Mouse (Mus musculus): ENCODE data around the gene Dnah14. TPM values are rescaled to one million over a fixed set of nuclear protein-coding genes. Genes with fewer than 3 reads are reported as not detected.

Gene Dnah14
- total and polyA plus RNA-seq, 3 experiments, result 0.03 to 0.98 (median 0.74) TPM

DNA sequence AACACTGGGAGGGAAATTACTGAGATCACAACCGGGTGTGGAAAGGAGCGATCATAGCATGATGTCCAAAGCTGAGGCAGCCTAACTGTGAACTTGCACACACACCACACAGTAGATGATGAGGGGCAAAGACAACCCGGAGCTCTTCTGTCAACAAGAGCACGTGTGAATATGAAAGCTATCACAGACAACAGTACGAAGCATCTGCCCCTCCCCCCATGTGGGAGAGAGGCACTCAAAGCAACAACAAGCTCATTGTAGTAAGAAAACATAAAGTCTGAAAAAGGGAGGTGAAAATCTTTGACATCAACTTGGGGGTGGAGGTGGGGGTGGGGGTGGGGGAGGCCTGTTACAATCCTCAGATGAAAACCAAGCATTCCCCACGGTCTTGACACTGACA, 256.8 kb downstream of the Dnah14 start:
- Histone ChIP-seq H3K4me3 (replicated peaks in 1 of 3; ENCODE audit: low read depth in 2 of 3, low read length in 2 of 3, poor library complexity in 1 of 3) (no peak overlapping the region), H3K9ac (ENCODE audit: insufficient read depth, low read depth) (no peak overlapping the region), H3K27me3 (replicated peaks) (no peaks in the 10 kb centered on the region), H3K36me3 (replicated peaks in 1 of 2; ENCODE audit: control insufficient read depth in 1 of 2, insufficient read depth in 1 of 2, low read length in 1 of 2) (peaks cover 75 to 85% of the 10 kb centered on the region in 2 experiments), H3K27ac (ENCODE audit: insufficient read depth, low read depth) (no peak overlapping the region), H3K79me2 (replicated peaks; ENCODE audit: control insufficient read depth, extremely low read depth, insufficient read depth, poor library complexity, severe bottlenecking) (peaks cover 39% of the 10 kb centered on the region), H3K9me3 (replicated peaks; ENCODE audit: low read length) (no peaks in the 10 kb centered on the region), H3K4me2 (ENCODE audit: insufficient read depth, low read depth, poor library complexity, severe bottlenecking) (no peak overlapping the region), H3K4me1 (ENCODE audit: control insufficient read depth in 1 of 2, insufficient read depth in 2 of 2) (peaks cover 0 to 3% of the 10 kb centered on the region in 2 experiments; a peak in 1 of 4 replicates)
- dilution Hi-C loops (cut with MboI; ENCODE audit: extremely low pct_ligation_motif_present, extremely low pct_unique_long_range_greater_than_20kb, low sequenced_read_pairs) (no loop called here), in situ Hi-C loops (cut with MboI; ENCODE audit: low pct_ligation_motif_present, low pct_unique_long_range_greater_than_20kb, low sequenced_read_pairs) (no loop called here)
- TF ChIP-seq TCF12 (IDR thresholded peaks at IDR 0.05; ENCODE audit: low read depth, low read length) (no peak), NELFE (IDR thresholded peaks at IDR 0.05; ENCODE audit: low read depth, low read length) (no peak), HCFC1 (IDR thresholded peaks at IDR 0.05; ENCODE audit: low read depth, low read length) (no peak), MAFK (IDR thresholded peaks at IDR 0.05; ENCODE audit: insufficient replicate concordance, low read length) (no peak), BHLHE40 (IDR thresholded peaks at IDR 0.05; ENCODE audit: low read depth, low read length) (no peak), RCOR1 (conservative IDR thresholded peaks at IDR 0.05; ENCODE audit: low read depth, low read length) (no peak), POLR2AphosphoS2 (IDR thresholded peaks at IDR 0.05; ENCODE audit: low read depth, low read length) (no peak), USF2 (conservative IDR thresholded peaks at IDR 0.05; ENCODE audit: low read depth, low read length) (no peak)
- no peak for DNase-seq (ENCODE audit: extremely low read depth)

GRCm38 (mm10) chr1:181838111-181838510, 261.8 kb downstream of the Dnah14 start:
- Histone ChIP-seq H3K4me2 (ENCODE audit: insufficient read depth, low read depth, poor library complexity, severe bottlenecking) (no peak overlapping the region), H3K27me3 (replicated peaks) (no peaks in the 10 kb centered on the region), H3K4me1 (ENCODE audit: control insufficient read depth in 1 of 2, insufficient read depth in 2 of 2) (peaks cover 4 to 26% of the 10 kb centered on the region in 2 experiments; a peak in 3 of 4 replicates), H3K4me3 (replicated peaks in 1 of 3; ENCODE audit: low read depth in 2 of 3, low read length in 2 of 3, poor library complexity in 1 of 3) (no peak overlapping the region), H3K27ac (ENCODE audit: insufficient read depth, low read depth) (no peak overlapping the region), H3K79me2 (replicated peaks; ENCODE audit: control insufficient read depth, extremely low read depth, insufficient read depth, poor library complexity, severe bottlenecking) (peaks cover 72% of the 10 kb centered on the region), H3K9me3 (replicated peaks; ENCODE audit: low read length) (no peaks in the 10 kb centered on the region), H3K36me3 (replicated peaks in 1 of 2; ENCODE audit: control insufficient read depth in 1 of 2, insufficient read depth in 1 of 2, low read length in 1 of 2) (peaks cover 35 to 50% of the 10 kb centered on the region in 2 experiments), H3K9ac (ENCODE audit: insufficient read depth, low read depth) (no peak overlapping the region)
- dilution Hi-C loops (cut with MboI; ENCODE audit: extremely low pct_ligation_motif_present, extremely low pct_unique_long_range_greater_than_20kb, low sequenced_read_pairs), result no loop called here
- in situ Hi-C loops (cut with MboI; ENCODE audit: low pct_ligation_motif_present, low pct_unique_long_range_greater_than_20kb, low sequenced_read_pairs), result no loop called here
- DNase-seq (ENCODE audit: extremely low read depth), result no peak
- TF ChIP-seq CHD1 (IDR thresholded peaks at IDR 0.05; ENCODE audit: low read depth, low read length), result no peak
- TF ChIP-seq ZMIZ1 (IDR thresholded peaks at IDR 0.05; ENCODE audit: low read depth, low read length), result no peak
- no peak for TF ChIP-seq POLR2A (IDR thresholded peaks at IDR 0.05; ENCODE audit: low read depth, low read length)
- no peak for TF ChIP-seq ETS1 (conservative IDR thresholded peaks at IDR 0.05; ENCODE audit: low read depth, low read length)
- no peak for TF ChIP-seq ELF1 (IDR thresholded peaks at IDR 0.05; ENCODE audit: low read depth, low read length)
- TF ChIP-seq JUND (conservative IDR thresholded peaks at IDR 0.05; ENCODE audit: low read depth, low read length), result no peak
- TF ChIP-seq MAFK (IDR thresholded peaks at IDR 0.05; ENCODE audit: insufficient replicate concordance, low read length), result no peak
- TF ChIP-seq ZC3H11A (IDR thresholded peaks at IDR 0.05; ENCODE audit: low read depth, low read length), result no peak
- no peak for TF ChIP-seq BHLHE40 (IDR thresholded peaks at IDR 0.05; ENCODE audit: low read depth, low read length)
- TF ChIP-seq TBP (conservative IDR thresholded peaks at IDR 0.05; ENCODE audit: low read depth, low read length), result no peak
- TF ChIP-seq KAT2A (IDR thresholded peaks at IDR 0.05; ENCODE audit: insufficient replicate concordance, low read length), result no peak
- no peak for TF ChIP-seq POLR2AphosphoS2 (IDR thresholded peaks at IDR 0.05; ENCODE audit: low read depth, low read length)
- TF ChIP-seq CHD2 (IDR thresholded peaks at IDR 0.05; ENCODE audit: low read length), result no peak
- no peak for TF ChIP-seq TCF12 (IDR thresholded peaks at IDR 0.05; ENCODE audit: low read depth, low read length)
- no peak for TF ChIP-seq USF2 (conservative IDR thresholded peaks at IDR 0.05; ENCODE audit: low read depth, low read length)
- no peak for TF ChIP-seq RCOR1 (conservative IDR thresholded peaks at IDR 0.05; ENCODE audit: low read depth, low read length)
- no peak for TF ChIP-seq RAD21 (IDR thresholded peaks at IDR 0.05; ENCODE audit: low read depth, low read length)
- no peak for TF ChIP-seq SMC3 (IDR thresholded peaks at IDR 0.05; ENCODE audit: low read depth, low read length)

All from CH12.LX (cell line).